Mouse (Mus musculus) cerebellum, adult 11 months (tissue): ENCODE measurements around the gene Katnbl1.
A peak's percentile ranks its signal among the peaks of the same experiment; 100 is the strongest.
"Not testable (repeated sequence)": the region's sequence is repeated elsewhere in the genome, so short reads cannot be mapped to it uniquely, and the experiment has no call there.

Experiments used
- DNase-seq: peaks from one replicate; pipeline ENCODE4 v3.0.0; 2022

Katnbl1 gene

GRCm38 (mm10) chr2:112396649-112397048 lies 17.6 kb downstream of the Katnbl1 start:
- no peak for DNase-seq

GRCm38 (mm10) chr2:112407030-112407429 lies 28.0 kb downstream of the Katnbl1 start:
- DNase-seq = no peak

- DNase-seq = no peak
Observed at GRCm38 (mm10) chr2:112425308-112425707, 46.3 kb downstream of the Katnbl1 start.

- DNase-seq = not testable (repeated sequence)
Observed at GRCm38 (mm10) chr2:112428534-112428933, 49.5 kb downstream of the Katnbl1 start.

- DNase-seq = no peak
Observed at GRCm38 (mm10) chr2:112429665-112430064, 50.7 kb downstream of the Katnbl1 start.

- DNase-seq = no peak
Observed at GRCm38 (mm10) chr2:112430403-112430802, 51.4 kb downstream of the Katnbl1 start.

DNA sequence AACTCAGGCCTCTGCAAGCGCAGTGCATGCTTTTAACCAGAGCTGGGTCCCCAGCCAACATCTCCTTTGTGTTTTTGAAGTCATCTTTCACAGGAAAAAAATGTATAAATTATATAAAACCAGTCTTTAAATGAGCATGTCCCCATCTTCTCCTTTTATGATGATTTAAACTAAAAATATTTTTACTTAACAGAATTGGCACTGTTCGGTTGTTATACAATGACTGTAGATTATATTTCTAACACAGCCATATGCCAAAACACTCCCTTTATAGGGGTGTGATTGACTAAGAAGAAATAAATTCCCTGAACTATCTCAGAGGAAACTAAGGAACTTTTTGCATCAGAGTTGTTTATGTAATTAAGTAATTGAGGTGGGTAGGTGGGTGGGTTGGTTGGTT lies 53.5 kb downstream of the Katnbl1 start:
- no peak for DNase-seq

- no peak for DNase-seq
Observed at GRCm38 (mm10) chr2:112433359-112433758, 54.3 kb downstream of the Katnbl1 start.

- DNase-seq = no peak
Observed at GRCm38 (mm10) chr2:112436292-112436691, 57.3 kb downstream of the Katnbl1 start.

GRCm38 (mm10) chr2:112437589-112437988 lies 58.6 kb downstream of the Katnbl1 start:
- no peak for DNase-seq

DNA sequence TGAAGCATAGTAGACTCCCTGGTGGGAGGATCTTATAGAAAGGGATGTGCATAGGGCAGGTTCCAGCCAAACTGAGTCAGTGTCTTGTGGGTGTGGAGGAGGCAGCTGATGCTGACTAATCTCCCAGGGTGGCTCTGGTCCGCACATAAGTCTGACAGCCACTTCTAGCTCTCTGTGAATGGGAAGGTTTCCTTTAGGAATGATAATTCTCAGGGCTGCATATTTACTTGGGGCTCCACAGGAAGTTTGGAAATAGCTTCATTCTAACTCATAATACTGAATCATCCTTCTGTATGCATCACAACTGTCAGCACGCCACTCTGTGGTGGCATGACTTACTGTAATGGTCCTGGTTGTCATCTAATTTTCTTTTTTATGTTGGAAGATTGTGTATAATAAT lies 64.5 kb downstream of the Katnbl1 start:
- no peak for DNase-seq

- DNase-seq = no peak
Observed at GRCm38 (mm10) chr2:112445511-112445910, 66.5 kb downstream of the Katnbl1 start.

DNA sequence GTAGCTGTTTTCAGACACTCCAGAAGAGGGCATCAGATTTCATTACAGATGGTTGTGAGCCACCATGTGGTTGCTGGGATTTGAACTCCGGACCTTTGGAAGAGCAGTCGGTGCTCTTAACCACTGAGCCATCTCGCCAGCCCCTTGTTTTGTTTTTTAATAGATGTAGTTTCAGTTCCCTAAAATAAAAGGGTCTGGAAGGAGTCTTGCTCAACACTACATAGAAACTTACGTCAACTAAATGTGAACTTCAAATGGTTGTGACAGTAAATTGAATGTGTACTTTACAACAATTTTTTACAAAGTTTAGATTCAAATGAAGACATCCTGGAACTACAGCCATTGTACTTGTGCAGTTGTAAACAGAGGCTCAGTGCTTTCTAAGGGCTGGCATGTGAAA lies 69.0 kb downstream of the Katnbl1 start:
- DNase-seq = not testable (repeated sequence)

GRCm38 (mm10) chr2:112448510-112449059 lies 69.6 kb downstream of the Katnbl1 start:
- DNase-seq = no peak

DNA sequence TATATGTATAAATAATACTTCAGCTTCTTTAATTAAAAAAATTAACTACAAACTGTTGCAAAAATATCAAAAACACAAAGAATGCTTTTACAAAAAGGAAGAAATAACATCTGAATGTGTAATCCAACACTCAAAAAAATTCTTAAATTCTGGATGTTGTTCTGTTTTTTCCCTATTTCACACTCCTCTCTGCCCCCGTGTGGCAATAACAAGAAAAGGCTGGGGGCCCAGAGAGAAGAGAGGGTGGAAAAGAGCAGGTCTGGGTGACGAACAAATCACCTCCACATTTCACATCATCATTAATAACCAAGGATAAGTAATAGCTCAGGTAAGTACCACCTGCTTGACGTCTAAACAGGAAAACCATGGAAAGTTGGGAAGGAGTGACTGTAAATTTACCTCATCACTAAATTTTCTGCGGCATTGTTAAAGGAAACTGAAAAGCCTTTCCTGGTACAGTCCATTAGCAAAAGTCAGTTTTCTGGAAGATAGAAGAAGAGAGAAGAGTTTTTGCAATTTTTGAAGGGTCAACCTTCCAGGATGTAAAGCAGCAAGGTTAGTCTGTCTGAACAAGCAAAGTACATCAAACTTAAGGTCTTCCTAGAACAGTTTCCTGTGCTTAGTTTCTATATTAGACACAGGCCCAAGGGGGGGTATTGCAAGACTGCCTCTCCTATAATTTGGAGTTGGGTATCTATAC lies 70.7 kb downstream of the Katnbl1 start:
- DNase-seq = no peak

GRCm38 (mm10) chr2:112452513-112452912 lies 73.5 kb downstream of the Katnbl1 start:
- not testable (repeated sequence) for DNase-seq

DNA sequence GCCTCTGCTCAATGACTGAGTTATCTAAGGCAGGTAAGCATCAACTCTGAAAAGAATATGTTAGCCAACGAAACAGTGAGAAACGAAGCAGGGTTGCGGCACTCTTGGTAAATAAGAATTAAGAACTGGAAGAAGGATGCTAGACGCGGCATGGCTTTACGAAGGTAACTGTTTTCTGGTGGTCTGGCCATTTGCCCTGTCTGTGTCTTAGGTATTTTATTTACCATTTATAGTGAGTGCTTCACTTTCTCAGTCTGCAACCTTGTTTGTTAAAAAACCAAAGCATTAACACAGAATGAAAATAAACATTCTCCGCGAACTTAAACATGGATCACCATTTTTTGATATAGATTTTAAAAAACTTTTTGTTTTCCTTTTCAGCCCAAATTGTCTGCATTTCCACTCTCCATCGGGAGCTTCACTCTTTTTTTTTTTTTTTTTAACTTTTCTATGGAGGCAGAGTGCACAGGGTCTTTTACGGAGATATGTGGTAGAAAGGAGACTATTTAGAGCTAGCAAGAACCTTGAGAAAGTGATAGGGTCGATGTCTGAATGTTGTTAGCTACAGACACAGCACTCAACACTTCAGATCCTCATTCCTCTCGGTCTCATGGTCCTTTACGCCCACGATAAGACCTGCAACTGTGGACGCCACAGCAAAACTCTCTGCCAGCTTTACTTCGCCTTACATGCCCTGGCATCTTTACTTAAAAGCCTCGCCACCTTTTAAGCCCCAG lies 75.3 kb downstream of the Katnbl1 start:
- DNase-seq = no peak

- peak; percentile 94 for DNase-seq
Observed at GRCm38 (mm10) chr2:112454862-112455564, 76.0 kb downstream of the Katnbl1 start, which contains the start of gene Emc7. Gene Emc7, plus strand, starts transcription at chr2:112454997.

DNA sequence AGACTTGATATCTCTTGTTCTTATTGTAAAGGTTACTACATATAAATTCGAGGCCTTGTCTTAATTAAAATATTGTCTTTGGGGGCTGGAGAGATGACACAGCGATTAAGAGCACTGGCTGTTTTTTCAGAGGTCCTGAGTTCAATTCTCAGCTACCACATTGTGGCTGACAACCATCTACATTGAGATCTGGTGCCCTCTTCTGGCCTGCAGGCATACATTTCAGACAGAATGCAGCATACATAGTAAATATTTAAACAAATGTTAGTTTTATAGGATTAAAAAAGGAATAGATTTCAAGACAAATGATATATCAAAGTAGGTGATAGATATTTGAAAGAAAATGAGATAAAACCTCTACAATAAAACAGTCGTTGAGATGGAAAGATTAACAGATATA lies 81.5 kb downstream of the Katnbl1 start:
- DNase-seq = no peak
